Mouse (Mus musculus): Measurements from ENCODE around the gene Plekhh3. TPM values are rescaled to one million over a fixed set of nuclear protein-coding genes. Genes with fewer than 3 reads are reported as not detected.
"Not testable (repeated sequence)": the region's sequence is repeated elsewhere in the genome, so short reads cannot be mapped to it uniquely, and the experiment has no call there.

Gene Plekhh3
- total RNA-seq, 4 experiments from 2014 or later, result 26.9 to 44.3 (median 30.4) TPM

GRCm38 (mm10) chr11:101149178-101150105, 21.7 kb downstream of the Plekhh3 start:
- no peak for DNase-seq

- no peak for DNase-seq
Observed at GRCm38 (mm10) chr11:101148751-101149150, 22.4 kb downstream of the Plekhh3 start.

GRCm38 (mm10) chr11:101146377-101146776, 24.8 kb downstream of the Plekhh3 start:
- DNase-seq, result no peak

GRCm38 (mm10) chr11:101143338-101144225, 27.6 kb downstream of the Plekhh3 start:
- no peak for DNase-seq

- no peak for DNase-seq
Observed at GRCm38 (mm10) chr11:101142215-101142967, 28.8 kb downstream of the Plekhh3 start.

- no peak for DNase-seq
Observed at GRCm38 (mm10) chr11:101141088-101141487, 30.1 kb downstream of the Plekhh3 start.

GRCm38 (mm10) chr11:101140164-101140819, 30.9 kb downstream of the Plekhh3 start:
- no peak for DNase-seq

GRCm38 (mm10) chr11:101138536-101139181, 32.5 kb downstream of the Plekhh3 start:
- DNase-seq, result peak; percentile 60

GRCm38 (mm10) chr11:101137000-101137399, 34.2 kb downstream of the Plekhh3 start:
- no peak for DNase-seq

GRCm38 (mm10) chr11:101134217-101134865, 36.8 kb downstream of the Plekhh3 start:
- DNase-seq, result peak; percentile 77

GRCm38 (mm10) chr11:101133037-101133436, 38.1 kb downstream of the Plekhh3 start:
- no peak for DNase-seq

- no peak for DNase-seq
Observed at GRCm38 (mm10) chr11:101131701-101132100, 39.5 kb downstream of the Plekhh3 start.

- no peak for DNase-seq
Observed at GRCm38 (mm10) chr11:101131187-101131586, 40.0 kb downstream of the Plekhh3 start.

- DNase-seq, result no peak
Observed at GRCm38 (mm10) chr11:101130056-101130756, 40.9 kb downstream of the Plekhh3 start.

- no peak for DNase-seq
Observed at GRCm38 (mm10) chr11:101128996-101129577, 42.1 kb downstream of the Plekhh3 start.

GRCm38 (mm10) chr11:101127075-101127474, 44.1 kb downstream of the Plekhh3 start:
- DNase-seq, result no peak

- not testable (repeated sequence) for DNase-seq
Observed at GRCm38 (mm10) chr11:101125008-101125407, 46.1 kb downstream of the Plekhh3 start.

- DNase-seq, result not testable (repeated sequence)
Observed at GRCm38 (mm10) chr11:101124494-101124893, 46.7 kb downstream of the Plekhh3 start.

GRCm38 (mm10) chr11:101120545-101121188, 50.5 kb downstream of the Plekhh3 start:
- DNase-seq, result no peak

Measured in adrenal gland, adult 8-10 months (tissue).